Mouse (Mus musculus): ENCODE results near the gene Asic2. TPM values are rescaled to one million over a fixed set of nuclear protein-coding genes. Genes with fewer than 3 reads are reported as not detected.

The Asic2 gene
- polyA plus RNA-seq, 1 experiment from 2014 or later, result 0.06 TPM

DNA sequence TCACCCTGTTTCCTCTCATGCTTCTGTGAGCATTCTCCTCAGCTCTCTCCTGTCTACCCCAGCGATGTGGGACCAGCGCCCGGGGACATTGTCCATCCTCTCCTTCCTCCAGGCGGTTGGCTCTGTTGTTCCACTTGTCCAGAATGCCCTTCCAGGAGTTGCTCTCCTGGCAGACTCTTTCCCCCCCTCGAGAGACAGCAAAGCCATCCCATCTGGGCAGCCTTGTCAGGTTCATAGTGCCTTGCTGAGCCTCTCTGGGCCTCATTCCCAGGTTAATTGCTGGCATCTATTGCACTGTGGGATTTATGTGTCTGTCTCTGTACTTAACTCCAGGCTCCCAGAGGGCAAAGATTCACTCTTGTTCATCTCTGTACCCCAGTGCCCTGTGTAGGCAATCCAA is 972.6 kb downstream of the Asic2 start:
- no peak overlapping the region for H3K9ac ChIP-seq
- H3K9me3 ChIP-seq (replicated peaks), result no peaks in the 10 kb centered on the region
- no peaks in the 10 kb centered on the region for H3K27me3 ChIP-seq (replicated peaks)
- WGBS, result 77% methylated on average over 5 of the region's 5 CpGs
- no peak for ATAC-seq (ENCODE audit: insufficient number of reproducible peaks, low FRiP score)
- no peaks in the 10 kb centered on the region for H3K4me1 ChIP-seq (replicated peaks)
- no peaks in the 10 kb centered on the region for H3K36me3 ChIP-seq
- no peak overlapping the region for H3K4me2 ChIP-seq
- H3K27ac ChIP-seq (ENCODE audit: poor library complexity, severe bottlenecking), result no peak overlapping the region
- no peak overlapping the region for H3K4me3 ChIP-seq

DNA sequence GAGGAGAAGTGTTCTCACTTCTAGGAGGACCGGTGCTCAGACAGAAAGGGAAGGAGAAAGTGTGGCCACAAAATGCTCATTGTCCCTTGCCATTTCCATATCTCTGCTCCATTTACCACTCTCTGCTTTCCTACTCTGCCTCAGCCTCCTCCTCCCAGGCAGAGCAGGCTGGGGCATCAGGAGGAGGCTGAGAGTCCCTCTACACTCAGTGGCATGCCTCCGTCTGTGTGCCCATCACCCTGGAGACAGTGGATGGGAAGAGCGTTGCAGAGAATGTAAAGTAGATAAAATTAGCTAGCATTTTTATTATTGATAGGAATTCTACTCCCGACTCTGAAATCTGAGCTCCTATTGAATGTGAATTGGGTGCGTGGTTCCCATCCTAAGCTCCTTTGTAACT is 984.7 kb downstream of the Asic2 start:
- WGBS, result 86% methylated on average over 5 of the region's 5 CpGs
- H3K9ac ChIP-seq, result no peak overlapping the region
- H3K27me3 ChIP-seq (replicated peaks), result no peaks in the 10 kb centered on the region
- no peak for ATAC-seq (ENCODE audit: insufficient number of reproducible peaks, low FRiP score)
- no peak overlapping the region for H3K4me2 ChIP-seq
- no peaks in the 10 kb centered on the region for H3K9me3 ChIP-seq (replicated peaks)
- H3K36me3 ChIP-seq, result no peaks in the 10 kb centered on the region
- H3K4me3 ChIP-seq, result no peak overlapping the region
- no peak overlapping the region for H3K27ac ChIP-seq (ENCODE audit: poor library complexity, severe bottlenecking)
- H3K4me1 ChIP-seq (replicated peaks), result no peaks in the 10 kb centered on the region

GRCm38 (mm10) chr11:80976239-80976855 is 991.9 kb downstream of the Asic2 start:
- no peaks in the 10 kb centered on the region for H3K36me3 ChIP-seq
- H3K27ac ChIP-seq (ENCODE audit: poor library complexity, severe bottlenecking), result no peak overlapping the region
- WGBS, result 60% methylated on average over 9 of the region's 9 CpGs
- no peak overlapping the region for H3K9ac ChIP-seq
- ATAC-seq (ENCODE audit: insufficient number of reproducible peaks, low FRiP score), result no peak
- no peaks in the 10 kb centered on the region for H3K9me3 ChIP-seq (replicated peaks)
- no peaks in the 10 kb centered on the region for H3K4me1 ChIP-seq (replicated peaks)
- no peak overlapping the region for H3K4me2 ChIP-seq
- H3K4me3 ChIP-seq, result no peak overlapping the region
- no peaks in the 10 kb centered on the region for H3K27me3 ChIP-seq (replicated peaks)

- H3K36me3 ChIP-seq, result no peaks in the 10 kb centered on the region
- H3K4me3 ChIP-seq, result no peak overlapping the region
- no peak for ATAC-seq (ENCODE audit: insufficient number of reproducible peaks, low FRiP score)
- no peak overlapping the region for H3K9ac ChIP-seq
- no peaks in the 10 kb centered on the region for H3K9me3 ChIP-seq (replicated peaks)
- no peaks in the 10 kb centered on the region for H3K27me3 ChIP-seq (replicated peaks)
- no peak overlapping the region for H3K4me2 ChIP-seq
- 86% methylated on average over 5 of the region's 5 CpGs for WGBS
- H3K27ac ChIP-seq (ENCODE audit: poor library complexity, severe bottlenecking), result no peak overlapping the region
- no peaks in the 10 kb centered on the region for H3K4me1 ChIP-seq (replicated peaks)
Measured at GRCm38 (mm10) chr11:80974616-80975015, 993.6 kb downstream of the Asic2 start.

DNA sequence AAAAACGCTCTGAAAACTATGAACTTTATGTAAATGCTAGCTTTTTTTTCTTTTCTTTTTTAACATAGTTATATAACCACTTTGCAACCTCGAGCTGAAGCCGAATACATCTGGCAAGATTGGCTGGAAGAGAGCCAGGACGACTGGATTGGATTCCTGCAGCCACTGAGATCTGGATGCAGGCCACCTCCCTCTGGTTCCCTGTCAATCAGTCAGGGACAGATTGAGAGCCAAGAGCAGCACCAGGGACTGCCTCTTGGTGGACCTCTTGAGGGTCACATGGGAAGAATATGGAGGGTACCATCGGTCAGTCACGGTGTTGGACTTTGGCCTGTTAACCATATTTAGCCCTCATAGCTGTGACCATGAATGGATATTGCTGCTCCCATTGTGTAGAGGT is 994.3 kb downstream of the Asic2 start:
- WGBS, result 66% methylated on average over 6 of the region's 6 CpGs
- Histone ChIP-seq H3K27ac (ENCODE audit: poor library complexity, severe bottlenecking) (no peak overlapping the region), H3K9me3 (replicated peaks) (no peaks in the 10 kb centered on the region), H3K4me2 (no peak overlapping the region), H3K4me3 (no peak overlapping the region), H3K27me3 (replicated peaks) (no peaks in the 10 kb centered on the region), H3K9ac (no peak overlapping the region), H3K4me1 (replicated peaks) (no peaks in the 10 kb centered on the region), H3K36me3 (no peaks in the 10 kb centered on the region)
- no peak for ATAC-seq (ENCODE audit: insufficient number of reproducible peaks, low FRiP score)

DNA sequence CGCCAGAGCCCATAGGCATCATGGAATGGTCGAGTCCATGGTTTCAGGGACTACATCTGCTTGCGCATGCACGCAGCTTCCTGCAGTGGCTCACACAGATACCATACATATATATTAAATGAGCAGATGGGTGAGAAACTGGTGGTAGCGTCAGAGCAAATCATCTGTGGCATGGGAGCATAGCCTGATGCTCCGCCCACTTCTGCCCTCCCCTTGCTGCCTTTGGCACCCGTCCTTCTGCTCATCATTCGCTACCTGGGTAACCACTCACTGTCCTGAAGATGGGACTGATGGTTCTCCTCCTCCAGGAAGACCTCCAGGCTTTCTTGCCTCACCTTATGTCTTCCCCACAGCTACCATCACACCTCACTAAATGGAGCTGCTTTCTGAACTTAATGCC is 995.0 kb downstream of the Asic2 start:
- Histone ChIP-seq H3K4me2 (no peak overlapping the region), H3K9ac (no peak overlapping the region), H3K27ac (ENCODE audit: poor library complexity, severe bottlenecking) (no peak overlapping the region), H3K36me3 (no peaks in the 10 kb centered on the region), H3K9me3 (replicated peaks) (no peaks in the 10 kb centered on the region), H3K27me3 (replicated peaks) (no peaks in the 10 kb centered on the region), H3K4me3 (no peak overlapping the region), H3K4me1 (replicated peaks) (no peaks in the 10 kb centered on the region)
- WGBS, result 86% methylated on average over 8 of the region's 8 CpGs
- no peak for ATAC-seq (ENCODE audit: insufficient number of reproducible peaks, low FRiP score)

DNA sequence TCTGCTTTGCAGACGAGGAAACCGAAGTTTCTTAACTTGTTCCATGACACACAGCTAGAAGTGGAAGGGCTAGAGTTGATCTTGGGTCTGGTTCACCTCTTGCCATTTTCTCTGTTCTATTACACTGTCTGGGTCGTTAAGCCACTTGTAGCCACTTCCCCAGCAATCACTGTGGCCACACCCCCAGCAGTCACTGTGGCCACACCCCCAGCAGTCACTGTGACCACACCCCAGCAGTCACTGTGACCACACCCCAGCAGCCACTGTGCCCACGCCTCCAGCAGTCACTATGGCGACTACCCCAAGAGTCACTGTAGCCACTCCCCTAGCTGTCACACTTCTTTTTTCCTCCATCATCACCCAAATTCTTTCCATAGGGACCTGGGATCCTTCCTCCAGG is 1000.7 kb downstream of the Asic2 start:
- WGBS, result 58% methylated on average over 5 of the region's 5 CpGs
- ATAC-seq (ENCODE audit: insufficient number of reproducible peaks, low FRiP score), result no peak
- Histone ChIP-seq H3K9ac (no peak overlapping the region), H3K27ac (ENCODE audit: poor library complexity, severe bottlenecking) (no peak overlapping the region), H3K4me1 (replicated peaks) (no peaks in the 10 kb centered on the region), H3K27me3 (replicated peaks) (no peaks in the 10 kb centered on the region), H3K4me3 (no peak overlapping the region), H3K36me3 (no peaks in the 10 kb centered on the region), H3K4me2 (no peak overlapping the region), H3K9me3 (replicated peaks) (no peaks in the 10 kb centered on the region)

DNA sequence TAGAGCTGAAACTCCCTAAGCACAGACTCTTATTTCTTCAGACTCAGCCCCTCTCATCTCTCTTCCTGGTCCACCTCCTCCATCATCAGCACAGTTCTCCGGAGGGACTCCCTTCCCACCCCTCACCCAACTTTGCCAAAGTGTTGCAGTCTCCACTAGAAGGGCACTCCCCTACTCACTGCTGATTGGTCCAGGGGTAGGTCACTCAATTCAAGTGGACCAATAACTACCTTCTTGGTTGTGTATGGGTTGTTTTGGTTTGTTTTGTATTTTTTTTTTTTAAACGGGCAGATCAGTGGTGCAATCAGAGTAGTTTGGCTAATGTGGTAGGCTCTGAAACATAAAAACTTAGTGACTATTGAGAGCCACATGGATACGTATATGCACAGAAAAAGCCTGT is 1002.2 kb downstream of the Asic2 start:
- Histone ChIP-seq H3K4me3 (no peak overlapping the region), H3K4me2 (no peak overlapping the region), H3K36me3 (no peaks in the 10 kb centered on the region), H3K27me3 (replicated peaks) (0 out of 2 replicates have a peak, but pooled peaks cover 2% of the 10 kb centered on the region), H3K9ac (no peak overlapping the region), H3K9me3 (replicated peaks) (no peaks in the 10 kb centered on the region), H3K27ac (ENCODE audit: poor library complexity, severe bottlenecking) (no peak overlapping the region), H3K4me1 (replicated peaks) (no peaks in the 10 kb centered on the region)
- WGBS, result 57% methylated on average over 3 of the region's 3 CpGs
- no peak for ATAC-seq (ENCODE audit: insufficient number of reproducible peaks, low FRiP score)

- H3K27ac ChIP-seq (ENCODE audit: poor library complexity, severe bottlenecking), result no peak overlapping the region
- no peaks in the 10 kb centered on the region for H3K36me3 ChIP-seq
- 69% methylated on average over 1 of the region's 1 CpGs for WGBS
- H3K27me3 ChIP-seq (replicated peaks), result peaks cover 43% of the 10 kb centered on the region
- no peak overlapping the region for H3K4me2 ChIP-seq
- no peaks in the 10 kb centered on the region for H3K9me3 ChIP-seq (replicated peaks)
- H3K4me1 ChIP-seq (replicated peaks), result no peaks in the 10 kb centered on the region
- H3K9ac ChIP-seq, result no peak overlapping the region
- H3K4me3 ChIP-seq, result no peak overlapping the region
- no peak for ATAC-seq (ENCODE audit: insufficient number of reproducible peaks, low FRiP score)
Measured at GRCm38 (mm10) chr11:80961326-80961725, 1006.9 kb downstream of the Asic2 start.

GRCm38 (mm10) chr11:80958086-80958671 is 1010.1 kb downstream of the Asic2 start:
- Histone ChIP-seq H3K27me3 (replicated peaks) (peaks cover 59% of the 10 kb centered on the region), H3K4me3 (no peak overlapping the region), H3K9me3 (replicated peaks) (no peaks in the 10 kb centered on the region), H3K4me2 (no peak overlapping the region), H3K4me1 (replicated peaks) (no peaks in the 10 kb centered on the region), H3K27ac (ENCODE audit: poor library complexity, severe bottlenecking) (no peak overlapping the region), H3K9ac (no peak overlapping the region), H3K36me3 (no peaks in the 10 kb centered on the region)
- ATAC-seq (ENCODE audit: insufficient number of reproducible peaks, low FRiP score), result no peak
- WGBS, result 4% methylated on average over 16 of the region's 16 CpGs

- no peaks in the 10 kb centered on the region for H3K4me1 ChIP-seq (replicated peaks)
- no peak overlapping the region for H3K4me2 ChIP-seq
- no peak overlapping the region for H3K27ac ChIP-seq (ENCODE audit: poor library complexity, severe bottlenecking)
- no peak overlapping the region for H3K9ac ChIP-seq
- peaks cover 59% of the 10 kb centered on the region for H3K27me3 ChIP-seq (replicated peaks)
- no peaks in the 10 kb centered on the region for H3K36me3 ChIP-seq
- 63% methylated on average over 6 of the region's 6 CpGs for WGBS
- H3K9me3 ChIP-seq (replicated peaks), result no peaks in the 10 kb centered on the region
- no peak for ATAC-seq (ENCODE audit: insufficient number of reproducible peaks, low FRiP score)
- H3K4me3 ChIP-seq, result no peak overlapping the region
Measured at GRCm38 (mm10) chr11:80955915-80956314, 1012.3 kb downstream of the Asic2 start.

GRCm38 (mm10) chr11:80954147-80954546 is 1014.1 kb downstream of the Asic2 start:
- H3K27ac ChIP-seq (ENCODE audit: poor library complexity, severe bottlenecking), result no peak overlapping the region
- H3K4me2 ChIP-seq, result no peak overlapping the region
- ATAC-seq (ENCODE audit: insufficient number of reproducible peaks, low FRiP score), result no peak
- H3K9ac ChIP-seq, result no peak overlapping the region
- no peaks in the 10 kb centered on the region for H3K36me3 ChIP-seq
- H3K9me3 ChIP-seq (replicated peaks), result no peaks in the 10 kb centered on the region
- 76% methylated on average over 8 of the region's 8 CpGs for WGBS
- peaks cover 47% of the 10 kb centered on the region for H3K27me3 ChIP-seq (replicated peaks)
- no peak overlapping the region for H3K4me3 ChIP-seq
- H3K4me1 ChIP-seq (replicated peaks), result no peaks in the 10 kb centered on the region

Data from heart, embryonic 12.5 days (tissue).